Mouse (Mus musculus): Measurements from ENCODE around the gene Ndufv3.
A peak's percentile ranks its signal among the peaks of the same experiment; 100 is the strongest.
"Not testable (repeated sequence)": the region's sequence is repeated elsewhere in the genome, so short reads cannot be mapped to it uniquely, and the experiment has no call there.

The Ndufv3 gene

GRCm38 (mm10) chr17:31512593-31512992 is 7.3 kb upstream of the Ndufv3 start:
- DNase-seq (ENCODE audit: low read depth), result no peak

- no peak for DNase-seq (ENCODE audit: low read depth)
Measured at GRCm38 (mm10) chr17:31514696-31515095, 5.2 kb upstream of the Ndufv3 start.

- no peak for DNase-seq (ENCODE audit: low read depth)
Measured at GRCm38 (mm10) chr17:31519344-31519945, 470 bp upstream of the Ndufv3 start.

GRCm38 (mm10) chr17:31520895-31521294 is 980 bp downstream of the Ndufv3 start:
- DNase-seq (ENCODE audit: low read depth), result no peak

DNA sequence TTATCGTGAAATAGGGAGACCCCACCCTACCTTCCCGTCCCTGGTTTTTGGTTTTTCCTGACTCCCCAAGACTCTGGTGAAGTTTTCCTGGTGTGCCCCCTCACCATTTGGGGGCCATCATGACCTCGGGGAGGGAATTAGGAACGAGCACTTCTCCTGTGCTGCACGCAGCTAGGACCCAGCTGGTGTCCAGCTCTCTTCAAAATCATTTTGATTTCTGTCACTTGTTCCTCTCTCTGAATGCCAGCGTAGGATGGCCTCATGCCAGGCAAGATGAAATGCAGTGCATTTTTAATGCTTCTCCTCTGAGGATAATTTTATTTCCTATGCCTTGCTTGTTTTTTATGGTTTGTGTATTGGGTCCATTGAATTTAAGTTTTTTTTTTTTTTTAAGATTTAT is 2.0 kb downstream of the Ndufv3 start:
- no peak for DNase-seq (ENCODE audit: low read depth)

GRCm38 (mm10) chr17:31525114-31525513 is 5.2 kb downstream of the Ndufv3 start:
- DNase-seq (ENCODE audit: low read depth), result no peak

DNA sequence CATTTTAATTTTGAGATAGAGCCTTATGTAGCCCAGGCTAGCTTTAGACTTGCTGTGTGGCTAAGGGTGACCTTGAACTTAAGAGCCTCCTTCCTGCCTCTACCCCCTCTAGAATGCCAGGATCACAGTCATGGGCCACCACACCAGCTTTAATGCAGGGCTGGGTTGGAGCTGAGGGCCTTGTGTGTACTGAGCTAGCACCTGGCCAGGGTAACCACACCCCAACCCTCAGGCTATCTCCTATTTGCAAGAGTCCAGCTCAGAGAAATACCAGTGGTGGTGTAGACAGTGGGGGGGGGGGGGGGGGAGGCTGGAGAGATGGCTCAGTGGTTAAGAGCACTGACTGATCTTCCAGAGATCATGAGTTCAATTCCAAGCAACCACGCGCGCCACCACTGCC is 5.9 kb downstream of the Ndufv3 start:
- no peak for DNase-seq (ENCODE audit: low read depth)

GRCm38 (mm10) chr17:31529314-31529713 is 9.4 kb downstream of the Ndufv3 start:
- DNase-seq (ENCODE audit: low read depth), result peak; percentile 55

DNA sequence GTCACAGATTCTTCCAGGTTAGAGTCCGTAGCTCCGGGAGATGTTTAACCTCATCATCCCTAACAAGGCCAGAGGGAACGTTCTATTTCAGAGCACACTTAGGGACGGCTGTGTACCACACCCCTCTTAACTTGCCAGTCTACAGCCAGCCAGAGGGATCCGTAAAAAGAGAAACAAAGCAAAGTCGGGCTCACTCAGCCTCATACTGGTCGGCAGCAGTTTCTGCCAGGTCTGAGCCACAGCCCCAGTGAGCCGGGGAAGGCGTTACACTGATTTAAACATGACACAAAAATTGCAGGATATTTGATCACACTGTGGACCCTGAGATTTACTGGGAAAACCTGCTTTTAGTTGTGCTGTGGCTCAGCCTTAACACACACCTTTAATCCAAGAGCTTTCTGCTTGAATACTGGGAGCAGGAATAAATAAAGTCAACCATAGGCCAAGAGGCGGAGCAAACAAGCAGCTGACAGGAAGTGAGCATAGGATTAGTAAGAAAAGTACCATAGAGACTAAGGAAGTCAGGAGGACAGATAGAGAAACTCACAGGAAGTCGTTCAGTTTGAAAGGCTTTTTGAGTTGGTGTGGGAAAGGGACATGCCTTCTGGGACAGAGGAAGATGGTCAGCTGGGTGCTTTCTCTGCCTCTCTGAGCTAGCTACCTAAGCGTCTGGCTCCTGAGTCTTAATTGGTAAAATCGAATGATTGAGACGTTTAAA is 11.7 kb downstream of the Ndufv3 start:
- DNase-seq (ENCODE audit: low read depth), result no peak

GRCm38 (mm10) chr17:31532331-31532730 is 12.4 kb downstream of the Ndufv3 start:
- not testable (repeated sequence) for DNase-seq (ENCODE audit: low read depth)

DNA sequence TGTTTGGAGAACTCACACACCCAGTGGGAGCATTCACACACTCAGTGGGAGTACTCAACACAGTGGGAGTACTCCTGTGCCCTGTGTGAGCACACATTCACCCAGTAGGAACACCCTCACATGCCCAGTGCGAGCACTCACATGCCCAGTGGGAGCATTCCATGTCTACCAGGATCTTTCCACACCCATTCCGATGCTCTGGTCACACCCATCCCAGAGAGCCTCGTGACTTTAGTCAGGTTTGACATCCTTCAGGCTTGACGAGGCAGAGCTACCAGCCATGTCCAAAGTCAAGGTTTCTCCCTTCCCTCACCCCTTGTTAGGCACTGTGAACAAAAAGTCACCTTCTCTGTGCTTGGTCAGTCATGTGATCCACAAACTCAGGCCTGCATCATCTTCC is 15.4 kb downstream of the Ndufv3 start:
- no peak for DNase-seq (ENCODE audit: low read depth)

DNA sequence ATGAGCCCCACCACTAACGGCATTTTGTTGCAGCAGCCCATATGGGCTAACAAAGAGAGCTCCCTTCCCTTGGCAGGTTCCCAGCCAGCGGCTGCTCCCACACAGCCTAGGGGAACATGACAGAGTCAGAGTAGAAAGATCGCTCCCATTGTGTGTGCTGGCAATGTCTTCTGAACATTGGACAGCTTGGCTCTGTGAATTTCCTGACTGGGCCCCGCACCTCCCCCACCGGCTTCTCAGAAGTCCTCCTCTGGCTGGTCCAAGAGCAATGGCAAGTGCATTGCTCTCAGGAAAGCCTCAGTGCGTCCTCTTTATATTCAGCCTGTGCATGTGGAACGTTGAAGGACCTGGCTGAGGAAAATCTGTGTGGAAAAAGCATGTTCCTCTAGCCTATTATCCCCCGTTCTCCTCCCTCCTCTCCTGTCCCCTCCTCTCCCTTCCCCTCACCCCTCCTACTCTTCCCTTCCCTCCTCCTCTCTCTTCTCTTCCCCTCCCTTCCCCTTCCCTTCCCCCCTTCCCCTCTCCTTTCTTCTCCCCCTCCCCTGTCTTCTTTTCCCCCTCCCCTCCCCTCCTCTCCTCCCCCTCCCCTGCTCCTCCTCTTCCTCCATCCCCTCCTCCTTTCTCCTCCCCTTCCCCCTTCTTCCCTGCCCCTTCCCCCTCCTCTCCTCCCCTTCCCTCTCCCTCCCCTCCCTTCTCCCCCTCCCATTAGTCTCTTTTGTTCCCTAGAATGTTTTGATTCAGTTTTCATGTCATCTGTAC is 16.1 kb downstream of the Ndufv3 start:
- no peak for DNase-seq (ENCODE audit: low read depth)

GRCm38 (mm10) chr17:31540101-31540500 is 20.2 kb downstream of the Ndufv3 start:
- no peak for DNase-seq (ENCODE audit: low read depth)

- no peak for DNase-seq (ENCODE audit: low read depth)
Measured at GRCm38 (mm10) chr17:31540809-31541459, 21.0 kb downstream of the Ndufv3 start.

DNA sequence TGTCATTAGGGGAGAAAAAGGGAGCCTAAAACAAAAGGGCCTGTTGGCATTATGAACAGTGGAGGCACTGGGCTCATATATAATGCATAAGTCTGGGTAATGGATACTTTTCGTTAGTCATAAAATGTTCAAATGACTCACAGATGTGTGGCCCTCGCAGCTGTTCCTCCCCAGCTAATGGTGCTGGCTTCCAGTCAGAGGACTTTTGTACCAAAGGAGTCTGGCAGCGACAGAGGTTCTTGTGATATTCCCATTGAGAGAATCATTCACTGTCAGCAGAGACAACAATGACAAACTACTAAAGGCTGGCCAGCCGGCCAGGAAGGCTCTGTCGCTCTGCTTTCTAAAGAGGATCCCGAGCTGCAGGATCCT is 21.5 kb downstream of the Ndufv3 start:
- DNase-seq (ENCODE audit: low read depth), result no peak

DNA sequence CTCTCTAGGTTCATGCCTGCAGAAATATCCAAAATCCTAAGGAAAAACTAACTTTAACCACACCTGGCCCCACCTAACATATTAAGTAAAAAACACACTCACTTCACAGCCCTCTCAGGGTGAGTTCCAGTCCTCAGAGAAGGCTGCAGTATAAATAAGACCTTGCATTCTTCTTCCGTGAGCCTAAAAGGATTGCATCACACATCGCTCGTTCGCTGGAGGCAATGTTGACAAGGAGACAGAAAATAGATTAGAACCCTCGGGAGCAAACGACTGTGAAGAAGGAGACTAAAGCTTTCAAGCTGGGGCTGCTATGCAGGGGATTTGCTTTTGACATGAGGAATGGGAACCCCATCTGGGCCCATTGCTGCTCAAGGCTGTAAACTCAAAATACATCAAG is 23.7 kb downstream of the Ndufv3 start:
- DNase-seq (ENCODE audit: low read depth), result no peak

GRCm38 (mm10) chr17:31546444-31547196 is 26.7 kb downstream of the Ndufv3 start:
- no peak for DNase-seq (ENCODE audit: low read depth)

DNA sequence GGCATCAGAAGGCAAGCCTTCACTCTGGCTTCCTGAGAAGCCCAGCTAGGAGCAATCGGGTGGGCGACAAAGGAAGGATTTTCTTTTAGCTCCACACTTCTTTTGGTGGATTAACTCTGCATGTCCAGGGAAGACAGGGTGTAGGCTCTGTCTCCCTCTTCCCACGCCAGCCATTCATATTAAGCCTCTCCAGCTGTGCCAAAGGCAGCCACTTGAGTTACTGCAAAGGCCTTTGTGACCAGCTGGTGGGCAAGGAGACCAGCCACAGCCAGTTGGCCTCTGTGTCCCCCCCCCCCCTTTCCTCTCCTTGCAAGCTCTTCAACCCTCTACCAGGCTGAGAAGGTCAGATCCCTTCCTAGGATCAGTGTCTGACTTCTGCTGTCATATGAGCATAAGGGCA is 28.1 kb downstream of the Ndufv3 start:
- DNase-seq (ENCODE audit: low read depth), result no peak

DNA sequence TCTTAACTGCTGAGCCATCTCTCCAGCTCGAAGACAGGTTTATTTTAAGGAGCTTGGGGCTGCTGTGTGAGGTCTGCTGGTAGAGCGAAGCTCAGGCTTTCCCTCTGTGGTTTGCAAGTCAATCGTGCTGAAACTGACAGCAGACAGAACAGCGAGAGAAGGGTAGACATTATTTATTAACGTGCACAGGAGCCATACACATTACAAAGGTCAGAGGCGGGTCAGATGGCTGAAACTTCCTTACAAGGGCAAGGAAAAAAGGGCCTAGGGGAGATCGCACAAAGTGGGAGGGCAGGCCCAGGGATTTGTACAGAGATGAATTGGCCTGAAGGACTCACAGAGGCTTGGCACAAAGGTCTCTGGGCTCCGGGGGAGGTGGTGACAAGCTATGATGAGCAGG is 29.5 kb downstream of the Ndufv3 start:
- no peak for DNase-seq (ENCODE audit: low read depth)

DNA sequence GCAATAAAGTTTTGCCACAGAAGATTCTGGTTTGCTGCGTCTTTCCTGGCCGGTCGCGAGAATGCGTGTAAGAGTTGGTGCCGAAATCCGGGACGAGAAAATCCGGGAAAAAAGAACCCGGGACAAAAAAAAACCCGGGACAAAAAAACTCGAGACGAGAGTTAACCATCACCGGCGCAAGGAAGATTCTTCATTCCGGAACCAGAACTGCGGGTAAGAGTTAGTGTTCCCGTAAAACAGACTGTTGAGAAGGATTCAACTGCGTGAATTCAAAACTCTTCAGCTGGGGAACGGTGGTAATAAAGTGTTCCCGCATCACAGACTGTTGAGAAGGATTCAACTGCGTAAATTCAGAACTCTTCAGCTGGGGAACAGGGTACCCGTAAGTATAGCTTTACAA is 32.7 kb downstream of the Ndufv3 start:
- DNase-seq (ENCODE audit: low read depth), result not testable (repeated sequence)

DNA sequence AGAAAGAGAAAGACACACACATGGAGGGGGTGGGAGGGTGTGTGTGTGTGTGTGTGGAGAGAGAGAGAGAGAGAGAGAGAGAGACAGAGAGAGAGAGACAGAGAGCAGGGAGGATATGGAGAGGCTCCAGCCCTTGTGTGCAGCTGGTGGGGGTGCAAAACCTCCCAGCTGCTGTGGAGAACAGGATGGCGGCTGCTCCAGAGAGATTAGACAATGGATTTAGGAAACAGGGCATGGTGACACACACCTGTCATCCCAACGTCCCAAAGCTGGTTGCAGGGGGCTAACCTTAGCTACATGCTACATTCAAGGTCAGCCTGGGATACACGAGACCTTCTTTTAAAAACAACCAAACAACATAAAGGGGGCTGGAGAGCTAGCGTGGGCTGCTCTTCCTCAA is 36.3 kb downstream of the Ndufv3 start:
- no peak for DNase-seq (ENCODE audit: low read depth)
